Mouse (Mus musculus): Measurements from ENCODE around the gene Foxp2. TPM values are rescaled to one million over a fixed set of nuclear protein-coding genes. Genes with fewer than 3 reads are reported as not detected.

The Foxp2 gene
- total and polyA plus RNA-seq, 3 experiments, result not detected

- H3K27ac ChIP-seq (ENCODE audit: insufficient read depth, low read depth), result no peak overlapping the region
- H3K79me2 ChIP-seq (replicated peaks; ENCODE audit: control insufficient read depth, extremely low read depth, insufficient read depth, poor library complexity, severe bottlenecking), result no peaks in the 10 kb centered on the region
Measured at GRCm38 (mm10) chr6:15401138-15401537, 500.0 kb downstream of the Foxp2 start.

GRCm38 (mm10) chr6:15402026-15402425 is 500.9 kb downstream of the Foxp2 start:
- Histone ChIP-seq H3K27ac (ENCODE audit: insufficient read depth, low read depth) (no peak overlapping the region), H3K36me3 (replicated peaks in 1 of 2; ENCODE audit: control insufficient read depth in 1 of 2, insufficient read depth in 1 of 2, low read length in 1 of 2) (no peaks in the 10 kb centered on the region), H3K4me1 (ENCODE audit: control insufficient read depth in 1 of 2, insufficient read depth in 2 of 2) (no peaks in the 10 kb centered on the region), H3K27me3 (replicated peaks) (no peaks in the 10 kb centered on the region), H3K9me3 (replicated peaks; ENCODE audit: low read length) (no peaks in the 10 kb centered on the region), H3K4me3 (replicated peaks in 1 of 3; ENCODE audit: low read depth in 2 of 3, low read length in 2 of 3, poor library complexity in 1 of 3) (no peak overlapping the region), H3K9ac (ENCODE audit: insufficient read depth, low read depth) (no peak overlapping the region), H3K4me2 (ENCODE audit: insufficient read depth, low read depth, poor library complexity, severe bottlenecking) (no peak overlapping the region), H3K79me2 (replicated peaks; ENCODE audit: control insufficient read depth, extremely low read depth, insufficient read depth, poor library complexity, severe bottlenecking) (no peaks in the 10 kb centered on the region)
- dilution Hi-C loops (cut with MboI; ENCODE audit: extremely low pct_ligation_motif_present, extremely low pct_unique_long_range_greater_than_20kb, low sequenced_read_pairs), result no loop called here
- TF ChIP-seq POLR2AphosphoS2 (IDR thresholded peaks at IDR 0.05; ENCODE audit: low read depth, low read length) (no peak), EP300 (IDR thresholded peaks at IDR 0.05; ENCODE audit: low read length) (no peak), UBTF (IDR thresholded peaks at IDR 0.05; ENCODE audit: low read depth, low read length) (no peak), ZKSCAN1 (IDR thresholded peaks at IDR 0.05; ENCODE audit: borderline replicate concordance, low read depth, low read length) (no peak), MAX (IDR thresholded peaks at IDR 0.05; ENCODE audit: low read length) (no peak), CTCF (conservative IDR thresholded peaks at IDR 0.05 in 1 of 2, IDR thresholded peaks at IDR 0.05 in 1 of 2; ENCODE audit: low read depth in 2 of 2, low read length in 2 of 2) (no peak), IRF4 (IDR thresholded peaks at IDR 0.05; ENCODE audit: low read depth, low read length) (no peak), JUN (IDR thresholded peaks at IDR 0.05; ENCODE audit: insufficient read depth, low read depth, low read length) (no peak), MAZ (IDR thresholded peaks at IDR 0.05; ENCODE audit: low read depth, low read length) (no peak), E2F4 (IDR thresholded peaks at IDR 0.05; ENCODE audit: insufficient replicate concordance, low read depth, low read length) (no peak), JUND (conservative IDR thresholded peaks at IDR 0.05; ENCODE audit: low read depth, low read length) (no peak), BHLHE40 (IDR thresholded peaks at IDR 0.05; ENCODE audit: low read depth, low read length) (no peak), USF2 (conservative IDR thresholded peaks at IDR 0.05; ENCODE audit: low read depth, low read length) (no peak), MAFK (IDR thresholded peaks at IDR 0.05; ENCODE audit: insufficient replicate concordance, low read length) (no peak), HCFC1 (IDR thresholded peaks at IDR 0.05; ENCODE audit: low read depth, low read length) (no peak), CHD1 (IDR thresholded peaks at IDR 0.05; ENCODE audit: low read depth, low read length) (no peak)
- DNase-seq (ENCODE audit: extremely low read depth), result no peak
- in situ Hi-C loops (cut with MboI; ENCODE audit: low pct_ligation_motif_present, low pct_unique_long_range_greater_than_20kb, low sequenced_read_pairs), result no loop called here

More at GRCm38 (mm10) chr6:15401138-15401537, 500.0 kb downstream of the Foxp2 start:
- H3K9me3 ChIP-seq (replicated peaks; ENCODE audit: low read length), result no peaks in the 10 kb centered on the region
- H3K4me3 ChIP-seq (replicated peaks in 1 of 3; ENCODE audit: low read depth in 2 of 3, low read length in 2 of 3, poor library complexity in 1 of 3), result no peak overlapping the region
- H3K4me2 ChIP-seq (ENCODE audit: insufficient read depth, low read depth, poor library complexity, severe bottlenecking), result no peak overlapping the region
- no peaks in the 10 kb centered on the region for H3K27me3 ChIP-seq (replicated peaks)
- H3K36me3 ChIP-seq (replicated peaks in 1 of 2; ENCODE audit: control insufficient read depth in 1 of 2, insufficient read depth in 1 of 2, low read length in 1 of 2), result no peaks in the 10 kb centered on the region
- no peak overlapping the region for H3K9ac ChIP-seq (ENCODE audit: insufficient read depth, low read depth)
- dilution Hi-C loops (cut with MboI; ENCODE audit: extremely low pct_ligation_motif_present, extremely low pct_unique_long_range_greater_than_20kb, low sequenced_read_pairs), result no loop called here
- no peak for DNase-seq (ENCODE audit: extremely low read depth)
- in situ Hi-C loops (cut with MboI; ENCODE audit: low pct_ligation_motif_present, low pct_unique_long_range_greater_than_20kb, low sequenced_read_pairs), result no loop called here
- TF ChIP-seq NELFE (IDR thresholded peaks at IDR 0.05; ENCODE audit: low read depth, low read length), result no peak
- no peak for TF ChIP-seq MAX (IDR thresholded peaks at IDR 0.05; ENCODE audit: low read length)
- TF ChIP-seq ZNF384 (IDR thresholded peaks at IDR 0.05; ENCODE audit: low read depth, low read length), result no peak
- TF ChIP-seq JUND (conservative IDR thresholded peaks at IDR 0.05; ENCODE audit: low read depth, low read length), result no peak
- no peak for TF ChIP-seq MYC (IDR thresholded peaks at IDR 0.05; ENCODE audit: low read depth, low read length)
- TF ChIP-seq CHD1 (IDR thresholded peaks at IDR 0.05; ENCODE audit: low read depth, low read length), result no peak
- no peak for TF ChIP-seq MEF2A (IDR thresholded peaks at IDR 0.05; ENCODE audit: borderline replicate concordance, low read depth, low read length)
- no peak for TF ChIP-seq HCFC1 (IDR thresholded peaks at IDR 0.05; ENCODE audit: low read depth, low read length)
- TF ChIP-seq ZC3H11A (IDR thresholded peaks at IDR 0.05; ENCODE audit: low read depth, low read length), result no peak
- TF ChIP-seq TCF12 (IDR thresholded peaks at IDR 0.05; ENCODE audit: low read depth, low read length), result no peak
- TF ChIP-seq ZKSCAN1 (IDR thresholded peaks at IDR 0.05; ENCODE audit: borderline replicate concordance, low read depth, low read length), result no peak
- TF ChIP-seq UBTF (IDR thresholded peaks at IDR 0.05; ENCODE audit: low read depth, low read length), result no peak
- TF ChIP-seq MXI1 (IDR thresholded peaks at IDR 0.05; ENCODE audit: low read depth, low read length), result no peak
- TF ChIP-seq ELF1 (IDR thresholded peaks at IDR 0.05; ENCODE audit: low read depth, low read length), result no peak
- no peak for TF ChIP-seq RAD21 (IDR thresholded peaks at IDR 0.05; ENCODE audit: low read depth, low read length)
- TF ChIP-seq POLR2A (IDR thresholded peaks at IDR 0.05; ENCODE audit: low read depth, low read length), result no peak
- no peak for TF ChIP-seq POLR2AphosphoS2 (IDR thresholded peaks at IDR 0.05; ENCODE audit: low read depth, low read length)
- no peak for TF ChIP-seq NRF1 (IDR thresholded peaks at IDR 0.05; ENCODE audit: low read depth, low read length)
- TF ChIP-seq CTCF (conservative IDR thresholded peaks at IDR 0.05 in 1 of 2, IDR thresholded peaks at IDR 0.05 in 1 of 2; ENCODE audit: low read depth in 2 of 2, low read length in 2 of 2), result no peak
- TF ChIP-seq MAZ (IDR thresholded peaks at IDR 0.05; ENCODE audit: low read depth, low read length), result no peak
- H3K4me1 ChIP-seq (ENCODE audit: control insufficient read depth in 1 of 2, insufficient read depth in 2 of 2), result no peaks in the 10 kb centered on the region

Measured in CH12.LX (cell line).